Mouse (Mus musculus): ENCODE data around the gene Nrarp. TPM values are rescaled to one million over a fixed set of nuclear protein-coding genes. Genes with fewer than 3 reads are reported as not detected.

Nrarp gene
- total RNA-seq, 2 experiments from 2014 or later = 7.2 to 11.5 TPM

DNA sequence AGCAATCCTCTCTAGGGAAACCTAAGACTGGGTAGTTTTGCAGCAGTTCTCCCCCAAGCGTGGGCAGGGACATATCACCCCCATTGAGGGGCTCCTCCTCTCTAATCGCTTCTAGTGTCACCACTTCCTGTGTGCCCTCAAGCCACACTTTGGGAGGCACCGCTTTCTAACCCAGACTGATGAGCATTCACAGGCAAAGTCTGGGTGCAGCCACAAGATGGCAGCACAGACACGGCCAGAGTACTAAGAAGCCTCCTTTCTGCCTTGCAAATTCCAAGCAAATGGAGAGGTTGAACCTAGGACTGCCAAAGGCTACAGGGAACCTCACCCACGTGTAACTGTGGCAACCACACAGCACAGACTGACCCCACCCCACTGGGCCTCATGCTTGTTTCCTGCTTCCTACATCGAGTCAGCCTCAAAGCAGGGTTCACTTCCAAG lies 12.8 kb downstream of the Nrarp start:
- intact Hi-C loops (cut with DNase I) = loop anchor here (1.0 to 5.0 kb wide), 4 partner anchors 35 to 134 kb away; partner anchors contain the start of gene Tmem203
- peak; percentile 76 for DNase-seq (ENCODE audit: low spot score)

DNA sequence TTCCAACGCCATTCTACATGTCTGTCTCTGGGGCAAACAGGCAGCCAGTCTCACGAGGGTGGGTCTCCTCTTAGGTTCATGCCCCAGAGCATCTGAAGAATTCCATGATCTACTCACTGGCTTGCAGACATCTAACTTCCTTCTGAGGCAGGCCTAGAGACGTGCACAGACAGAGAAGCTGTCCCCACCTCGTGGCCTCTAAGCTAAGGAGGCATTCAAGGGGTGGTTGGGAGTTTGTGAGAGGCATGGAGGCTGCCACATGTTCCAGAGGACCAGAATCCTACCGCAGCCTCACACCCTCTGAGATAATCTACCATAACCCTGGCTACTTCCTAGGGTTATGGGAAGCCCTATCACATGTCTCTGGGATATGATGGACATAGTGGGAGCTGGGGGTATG lies 13.4 kb downstream of the Nrarp start:
- no peak for DNase-seq (ENCODE audit: low spot score)
- intact Hi-C loops (cut with DNase I) = loop anchor here (5.0 kb wide), 1 partner anchor 133 kb away; no protein-coding TSS in a partner anchor

DNA sequence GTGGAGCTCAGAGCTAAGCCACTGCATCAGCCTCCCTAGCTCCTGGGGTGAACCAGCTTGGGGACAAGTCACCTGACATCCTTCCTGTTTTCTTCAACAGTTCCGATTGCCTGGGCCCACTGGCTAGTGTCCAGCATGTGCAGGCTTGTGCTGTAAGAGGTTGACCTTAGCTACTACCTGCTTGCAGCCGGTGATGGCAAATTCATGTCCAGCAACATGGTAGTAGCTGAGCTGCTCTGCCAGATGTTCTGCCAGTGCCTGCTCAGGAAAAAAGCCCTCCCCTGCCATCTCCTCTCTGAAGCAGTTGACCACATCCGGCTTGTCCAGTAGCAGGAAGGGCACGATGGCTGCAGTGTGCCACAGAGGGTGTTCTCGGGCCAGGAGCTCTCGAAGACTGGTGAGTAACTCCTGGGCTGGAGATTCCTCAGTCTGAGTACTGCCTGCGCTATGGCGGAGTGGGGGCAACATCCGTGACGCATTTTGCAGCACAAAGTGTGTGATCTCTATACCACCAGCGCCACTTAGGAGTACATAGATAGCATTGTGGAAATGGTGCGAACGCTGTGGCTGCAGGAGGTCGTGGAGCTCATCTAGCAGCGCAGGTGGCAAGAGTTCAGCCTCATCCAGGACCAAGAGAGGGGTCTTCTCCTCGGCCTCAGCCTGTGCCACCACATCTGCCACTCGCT lies 14.1 kb downstream of the Nrarp start:
- intact Hi-C loops (cut with DNase I) = loop anchor here (5.0 kb wide), 1 partner anchor 133 kb away; no protein-coding TSS in a partner anchor
- DNase-seq (ENCODE audit: low spot score) = no peak

DNA sequence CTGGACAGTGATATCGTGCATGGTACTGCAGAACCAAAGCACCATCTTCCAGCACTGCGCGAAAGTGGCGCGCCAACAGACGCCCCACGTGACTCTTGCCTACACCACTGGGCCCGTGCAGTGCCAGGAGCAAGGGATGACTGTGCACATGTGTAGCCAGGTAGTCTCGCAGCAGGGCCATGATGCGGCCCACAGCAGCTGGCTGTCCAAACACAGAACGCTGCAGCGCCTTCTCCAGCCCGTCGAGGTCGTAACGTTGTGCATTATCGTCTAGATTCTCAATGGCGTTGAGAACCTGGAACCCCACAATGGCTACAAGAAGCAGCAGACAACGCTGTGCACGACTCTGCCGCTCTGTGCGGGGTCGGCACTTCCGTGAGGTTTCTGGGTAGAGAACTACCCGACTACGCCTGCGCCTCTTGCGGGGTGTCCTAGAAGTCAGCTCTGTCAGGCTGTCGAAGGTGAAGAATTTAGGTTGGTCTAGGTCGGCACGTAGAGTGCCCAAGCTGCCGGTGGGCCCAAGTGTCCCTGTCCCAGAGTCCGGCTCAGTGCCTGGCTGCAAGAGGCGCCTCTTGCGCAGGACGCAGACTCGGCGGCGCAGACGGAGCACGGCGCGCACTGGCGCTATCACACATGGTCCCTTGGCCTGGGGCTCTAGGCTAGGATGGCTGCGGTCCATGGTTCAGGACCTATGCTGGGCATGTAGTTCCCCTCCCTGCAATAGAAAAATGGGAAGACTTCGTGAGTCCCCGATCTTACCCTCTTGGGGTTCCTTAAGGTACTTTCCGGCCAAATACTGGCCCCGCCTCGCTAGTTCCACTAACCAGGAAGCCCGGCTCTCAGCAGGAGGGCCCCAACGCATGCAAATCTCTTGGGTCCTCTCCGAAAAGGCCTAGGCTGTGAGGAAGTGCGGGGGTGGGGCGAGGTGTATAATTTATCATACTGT lies 14.9 kb downstream of the Nrarp start:
- peak; percentile 60 for DNase-seq (ENCODE audit: low spot score)
- intact Hi-C loops (cut with DNase I) = no loop called here

DNA sequence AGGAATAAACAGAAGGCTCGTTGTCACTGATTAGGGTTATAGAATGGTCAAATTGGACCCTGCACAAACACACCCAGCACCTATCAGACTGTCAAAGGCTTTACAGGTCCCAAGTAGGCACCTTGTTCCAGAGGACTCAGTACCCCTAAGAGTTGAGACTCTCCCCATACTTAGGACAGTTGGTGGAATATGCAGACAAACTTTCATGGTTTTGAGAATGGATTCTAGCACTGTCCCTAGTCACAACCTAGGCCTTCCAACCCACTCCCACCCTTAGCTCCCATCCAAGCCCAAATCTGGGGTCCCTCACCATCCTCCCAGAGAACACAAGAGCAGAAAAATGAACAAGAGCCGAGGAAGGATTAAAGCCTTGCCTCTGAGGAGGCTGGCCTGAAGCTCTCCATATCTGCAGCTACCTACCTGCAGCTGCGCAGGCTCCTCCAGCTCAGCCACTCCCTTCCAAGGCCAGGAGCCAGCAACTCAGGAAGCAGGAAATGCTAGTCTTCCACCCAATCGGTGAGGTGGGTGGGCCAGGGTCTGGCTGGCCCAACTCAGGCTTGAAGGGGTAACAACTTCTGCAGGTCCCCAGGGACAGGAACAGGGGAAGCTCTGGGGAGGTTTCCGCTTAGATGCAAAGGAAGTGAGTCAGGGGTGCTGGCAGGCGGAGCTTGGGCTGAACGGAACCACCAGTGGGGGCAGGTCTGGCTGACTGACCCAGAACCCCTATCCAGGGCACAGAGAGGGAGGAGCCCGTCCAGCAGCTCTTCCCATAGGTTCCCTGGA lies 15.8 kb downstream of the Nrarp start, which contains the start of gene Tor4a:
Gene Tor4a, minus strand, starts transcription at position 715 of the 783 bp plus-strand sequence.
- DNase-seq (ENCODE audit: low spot score) = peak; percentile 88
- intact Hi-C loops (cut with DNase I) = no loop called here

DNA sequence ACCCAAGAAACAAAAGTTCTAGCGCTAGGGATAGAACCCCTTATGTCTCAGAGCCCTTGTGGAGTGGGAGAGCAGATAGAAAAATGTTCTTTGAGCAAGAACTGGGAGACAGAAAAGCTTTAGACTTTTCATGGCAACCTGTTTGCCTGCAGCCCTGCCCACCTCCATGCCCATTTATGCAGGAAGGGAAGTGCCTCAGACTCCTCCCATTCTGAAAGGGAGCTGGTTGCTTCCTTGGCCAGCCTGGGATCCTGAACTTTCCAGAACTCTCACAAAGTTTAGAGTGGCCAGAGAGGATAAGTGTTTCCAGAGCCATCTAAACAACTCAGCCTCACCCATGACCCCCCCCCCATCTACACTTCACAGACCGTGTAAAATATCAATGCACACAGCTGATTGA lies 16.6 kb downstream of the Nrarp start:
- DNase-seq (ENCODE audit: low spot score) = no peak
- intact Hi-C loops (cut with DNase I) = no loop called here

DNA sequence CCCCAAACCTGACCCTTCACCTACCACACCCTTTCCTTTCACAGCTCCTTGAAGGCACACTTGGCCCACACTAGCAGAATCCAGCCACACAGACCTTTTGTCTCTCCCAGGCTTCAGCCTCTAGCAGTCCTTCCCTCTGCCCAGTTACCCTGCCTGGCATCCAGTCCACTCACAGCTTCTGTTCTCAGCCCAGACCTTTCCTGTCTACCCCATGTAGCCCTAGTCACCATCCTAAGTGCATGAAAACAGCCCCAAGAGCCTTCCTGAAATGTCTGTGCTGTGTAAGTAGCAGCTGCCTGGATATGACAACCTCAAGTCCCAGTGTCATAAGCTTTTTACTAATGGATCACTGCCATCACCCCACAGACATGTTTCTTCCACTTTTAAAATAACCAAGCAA lies 17.4 kb downstream of the Nrarp start:
- intact Hi-C loops (cut with DNase I) = no loop called here
- no peak for DNase-seq (ENCODE audit: low spot score)

DNA sequence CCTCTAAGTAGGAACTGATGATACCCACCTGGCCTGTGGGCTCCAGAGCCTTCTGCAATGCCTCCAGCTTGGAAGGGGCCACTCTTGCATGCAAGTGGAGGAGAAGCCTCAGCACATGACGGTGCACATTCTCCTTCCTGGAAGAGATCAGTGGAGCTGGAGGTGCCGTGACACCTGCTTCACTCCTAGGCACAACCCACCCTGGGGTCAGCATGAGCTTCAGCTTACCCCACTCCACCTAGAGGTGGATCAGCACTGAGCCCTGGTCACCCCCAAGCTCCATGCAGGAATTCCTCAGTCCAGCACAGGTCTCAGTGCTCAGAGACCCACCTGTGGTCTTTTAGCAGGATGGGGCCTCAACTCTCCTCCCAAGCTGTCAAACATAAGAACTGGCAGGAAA lies 20.1 kb downstream of the Nrarp start:
- DNase-seq (ENCODE audit: low spot score) = no peak
- intact Hi-C loops (cut with DNase I) = no loop called here

DNA sequence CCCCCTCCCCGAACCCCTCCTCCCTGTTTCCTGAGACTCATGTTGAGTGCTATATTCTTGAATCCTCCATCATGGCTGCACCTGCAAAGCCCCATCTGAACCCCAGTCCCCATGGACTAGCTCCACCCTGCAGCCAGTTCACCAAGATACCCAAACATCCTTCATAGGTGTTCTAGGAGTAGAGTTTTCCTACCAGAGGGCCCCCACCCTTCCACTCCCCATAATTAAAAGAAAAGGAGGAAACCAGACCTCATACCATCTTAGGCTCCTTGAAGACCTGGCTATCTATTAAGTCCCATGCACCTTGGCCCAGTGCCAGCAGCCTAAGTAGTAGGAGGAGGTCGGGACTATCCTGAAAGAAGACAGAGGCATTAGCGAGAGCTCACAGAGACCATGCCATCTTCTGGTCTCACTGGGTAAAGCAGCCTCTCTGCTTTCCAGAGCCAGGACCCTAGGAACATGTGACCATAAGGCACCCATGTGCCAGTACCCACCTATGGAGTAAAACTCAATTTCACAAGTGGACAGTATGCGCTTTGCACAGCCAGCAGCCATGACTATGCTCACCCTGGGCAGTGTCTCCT lies 23.2 kb downstream of the Nrarp start:
- intact Hi-C loops (cut with DNase I) = no loop called here
- no peak for DNase-seq (ENCODE audit: low spot score)

DNA sequence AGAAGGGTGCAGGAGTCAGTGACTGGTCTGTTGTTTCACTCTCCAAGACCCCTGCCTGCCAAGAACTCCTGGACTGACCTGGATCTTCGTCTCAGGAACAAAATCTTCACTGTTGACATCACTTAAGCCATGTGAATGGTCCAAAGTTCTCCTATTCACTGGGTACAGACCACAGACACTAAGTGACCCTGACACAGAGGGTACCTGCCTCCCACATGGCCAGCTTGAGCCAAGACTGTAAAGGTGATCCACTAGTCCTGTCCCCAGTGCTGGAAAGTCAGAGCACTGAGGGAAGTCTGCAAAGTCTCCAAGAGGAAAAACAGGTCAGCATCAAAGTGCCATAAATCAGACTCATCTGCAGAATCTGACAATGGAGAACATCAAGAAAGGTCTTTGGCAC lies 27.0 kb downstream of the Nrarp start:
- no peak for DNase-seq (ENCODE audit: low spot score)
- intact Hi-C loops (cut with DNase I) = no loop called here

DNA sequence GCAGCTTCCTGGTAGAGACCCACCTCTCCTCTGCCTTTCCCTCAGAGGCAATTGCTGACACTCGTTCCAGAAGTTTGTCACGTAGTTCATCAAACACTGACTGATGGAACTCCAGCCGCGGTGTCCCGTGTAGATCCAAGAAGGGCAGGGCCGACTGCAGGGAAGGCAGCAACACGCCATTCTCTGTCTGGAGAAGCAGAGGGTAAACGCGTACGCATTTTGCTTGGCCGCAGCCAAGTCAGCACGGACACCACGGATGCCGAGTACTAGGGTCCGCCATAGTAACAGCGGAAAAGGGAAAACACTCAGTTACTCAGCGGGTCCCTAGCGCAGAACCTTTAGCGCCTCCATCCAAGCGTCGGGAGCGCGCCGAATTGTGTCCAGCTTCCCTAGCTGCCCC lies 30.1 kb downstream of the Nrarp start:
- DNase-seq (ENCODE audit: low spot score) = no peak
- intact Hi-C loops (cut with DNase I) = loop anchor here (2.0 kb wide), 1 partner anchor 14 kb away; the partner anchor contains the start of gene Tubb4b

DNA sequence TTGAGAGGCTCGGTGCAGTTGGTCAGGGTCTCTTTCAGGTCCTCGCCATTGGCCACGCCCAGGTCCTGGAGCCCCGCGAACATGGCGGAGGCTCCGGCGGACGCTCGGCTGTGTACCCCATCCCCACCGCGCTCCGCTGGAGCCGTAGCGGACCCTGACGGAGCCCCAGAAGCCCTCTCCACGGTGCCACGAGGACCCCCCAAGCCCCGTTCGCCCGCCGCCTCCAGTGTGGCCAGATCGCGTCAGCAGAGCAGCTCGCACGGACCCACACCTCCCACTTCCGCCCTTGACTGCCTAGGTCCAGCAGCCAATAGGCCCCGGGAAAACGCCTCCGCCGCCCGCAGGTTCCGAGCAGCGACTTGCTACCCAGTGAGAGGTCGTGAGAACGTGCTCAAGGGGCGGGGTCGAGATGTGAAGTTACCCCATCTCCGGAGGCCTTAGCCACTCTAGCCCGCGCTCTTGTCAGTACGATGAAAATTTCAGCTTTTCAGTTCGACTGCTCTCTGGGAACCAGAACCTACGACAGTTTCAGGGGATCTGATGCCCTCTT lies 30.6 kb downstream of the Nrarp start, which contains the start of gene Nelfb:
Gene Nelfb, minus strand, starts transcription at position 369 of the 550 bp plus-strand sequence.
- intact Hi-C loops (cut with DNase I) = loop anchor here (2.0 kb wide), 1 partner anchor 14 kb away; the partner anchor contains the start of gene Tubb4b

DNA sequence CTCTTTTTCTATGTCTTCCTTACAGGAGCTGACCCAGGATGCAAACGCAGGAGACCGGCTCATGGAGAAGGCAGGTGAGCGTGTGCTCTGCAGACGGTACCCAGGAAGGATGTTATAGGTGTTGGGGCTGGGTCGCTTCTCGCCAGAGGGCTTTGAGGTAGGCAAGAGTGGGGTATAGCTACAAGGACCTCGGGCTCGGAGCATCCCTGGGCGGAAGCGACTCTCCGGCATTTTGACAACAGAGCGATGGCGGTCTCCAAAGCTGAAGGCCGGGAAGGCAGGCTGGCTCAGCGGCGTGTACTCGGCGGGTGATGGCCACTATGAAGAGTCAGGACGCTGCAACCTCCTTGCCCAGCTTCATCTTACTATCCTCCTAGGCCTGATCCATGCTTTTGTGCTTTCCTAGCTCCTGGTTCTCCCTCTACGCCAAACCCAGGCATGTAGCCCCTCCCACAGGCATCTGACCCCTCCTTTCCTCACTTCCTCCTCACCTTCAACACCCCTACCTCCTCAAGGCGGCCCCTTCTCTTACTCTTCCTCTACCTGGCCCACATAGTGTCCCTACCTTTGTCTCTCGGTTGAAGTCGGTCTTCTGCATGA lies 32.8 kb downstream of the Nrarp start:
- no peak for DNase-seq (ENCODE audit: low spot score)
- intact Hi-C loops (cut with DNase I) = no loop called here

More for the DNA sequence above, 30.6 kb downstream of the Nrarp start, which contains the start of gene Nelfb:
- peak; percentile 84 for DNase-seq (ENCODE audit: low spot score)

DNA sequence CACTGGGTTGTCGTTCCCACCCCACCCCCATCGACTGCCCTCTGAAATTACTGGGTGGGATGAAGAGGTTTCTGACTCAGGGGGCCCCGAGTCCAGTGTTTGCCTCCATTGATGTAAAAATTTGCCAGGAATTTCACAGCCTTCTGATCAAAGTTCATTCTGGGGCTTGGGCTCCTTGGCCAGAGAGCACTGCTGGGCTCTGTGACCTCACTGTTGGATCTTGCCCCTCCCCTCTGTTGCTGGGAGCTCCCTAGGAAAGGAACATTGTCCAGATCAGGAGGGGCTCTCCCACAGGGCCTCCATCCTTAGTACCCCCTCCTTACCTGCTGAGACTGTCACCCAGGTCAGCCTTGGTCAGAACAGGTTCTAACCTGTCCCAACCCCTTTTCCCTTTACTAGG lies 33.9 kb downstream of the Nrarp start, which contains the start of gene Stpg3:
Gene Stpg3, minus strand, starts transcription at position 194 of the 400 bp plus-strand sequence.
- no peak for DNase-seq (ENCODE audit: low spot score)
- intact Hi-C loops (cut with DNase I) = no loop called here

DNA sequence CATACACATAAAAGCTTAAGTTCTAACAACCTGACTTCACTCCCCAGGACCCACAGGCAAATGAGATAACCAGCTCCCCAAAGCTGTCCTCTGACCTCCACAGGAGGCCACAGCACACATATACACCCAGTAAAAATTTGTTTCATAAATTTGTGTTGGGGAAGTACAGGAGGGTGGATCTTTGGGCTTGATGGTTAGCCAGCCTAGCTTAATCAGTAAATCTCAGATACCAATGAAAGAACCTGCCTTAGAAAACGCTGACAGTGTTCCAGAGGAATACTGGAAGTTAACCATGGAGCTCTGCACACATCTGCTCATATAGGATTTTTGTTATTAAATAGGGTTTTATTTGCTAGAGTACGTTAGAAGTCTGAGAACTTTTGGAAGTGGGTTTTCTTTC lies 37.1 kb downstream of the Nrarp start:
- intact Hi-C loops (cut with DNase I) = no loop called here
- DNase-seq (ENCODE audit: low spot score) = no peak

DNA sequence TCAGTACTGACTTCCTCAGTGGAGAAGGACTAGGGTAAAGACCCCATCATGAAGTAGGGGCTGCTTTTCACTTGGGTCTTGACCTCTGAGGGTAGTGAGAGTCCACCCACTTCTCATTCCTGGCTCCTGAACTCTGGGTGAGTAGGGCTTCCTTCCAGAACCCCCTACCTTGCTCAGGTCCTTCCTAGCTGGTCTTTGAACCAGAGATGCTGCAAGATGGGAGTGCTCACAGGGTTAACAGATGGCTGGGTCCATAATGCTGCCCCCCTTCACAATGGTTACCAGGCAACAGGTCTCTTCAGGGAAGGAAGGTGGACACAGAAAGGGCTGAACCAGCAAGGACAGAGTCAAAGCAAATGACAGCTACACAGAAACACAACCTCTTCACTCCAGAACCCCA lies 37.9 kb downstream of the Nrarp start, which contains the start of gene Fam166a:
Gene Fam166a, plus strand, starts transcription at position 301 of the 400 bp plus-strand sequence.
- intact Hi-C loops (cut with DNase I) = no loop called here
- DNase-seq (ENCODE audit: low spot score) = no peak

DNA sequence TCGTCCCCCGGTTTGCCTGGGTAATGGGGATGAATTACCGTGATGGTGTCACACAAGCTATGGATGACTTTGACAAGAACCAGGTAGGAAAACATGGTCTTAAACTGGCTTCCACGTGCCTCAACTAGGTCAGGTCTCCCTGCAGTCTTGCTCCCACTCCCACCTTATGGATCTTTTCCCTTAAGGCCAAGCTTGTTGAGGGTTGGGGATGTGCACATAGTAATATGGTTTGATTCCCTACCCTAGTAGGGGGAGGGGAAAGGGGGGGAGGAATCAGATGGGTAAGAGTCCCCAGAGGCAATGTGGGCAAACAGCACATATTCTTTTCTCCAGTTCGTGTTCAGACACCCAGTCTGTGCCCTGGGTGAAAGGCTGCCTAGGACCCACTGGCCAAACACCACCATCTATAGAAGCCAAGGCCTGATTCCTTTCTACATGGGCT lies 40.8 kb downstream of the Nrarp start:
- no peak for DNase-seq (ENCODE audit: low spot score)
- intact Hi-C loops (cut with DNase I) = no loop called here

All from heart, postnatal 25 days (tissue).